Mouse (Mus musculus) testis, adult 2 months (tissue): ENCODE measurements at regions not wholly inside any gene's neighbourhood (a gene's known extent, or its start where the extent isn't known, plus 50 kb on each side); places are given as distances from the start of the nearest gene placed in this dataset.

Experiments
- H3K27ac ChIP-seq: fragments of 200-500 bp; 2 replicates; pipeline ENCODE4 v1.5.1; 2012; ENCODE audit warnings: low read depth, low read length; ENCODE audit not compliant: control insufficient read depth, insufficient read depth
- H3K27me3 ChIP-seq: fragments of 200-500 bp; 2 replicates; pipeline ENCODE4 v1.6.1; 2012; ENCODE audit warnings: mild to moderate bottlenecking, low read length, moderate library complexity; ENCODE audit not compliant: control insufficient read depth, insufficient read depth
- H3K36me3 ChIP-seq: fragments of 200-500 bp; 2 replicates; pipeline ENCODE4 v1.6.1; 2012; ENCODE audit warnings: mild to moderate bottlenecking, low read length; ENCODE audit not compliant: control insufficient read depth, insufficient read depth
- H3K4me1 ChIP-seq: fragments of 200-500 bp; 2 replicates; pipeline ENCODE4 v1.6.1; 2012; ENCODE audit warnings: low read length; ENCODE audit not compliant: control insufficient read depth, insufficient read depth
- H3K4me3 ChIP-seq: fragments of 200-500 bp; 2 replicates; pipeline ENCODE4 v1.5.1; 2012; ENCODE audit warnings: low read depth, mild to moderate bottlenecking, low read length, moderate library complexity, mixed read lengths; ENCODE audit not compliant: control insufficient read depth
- CTCF ChIP-seq: fragments of 200-500 bp; IDR thresholded peaks from 2 replicates; pipeline ENCODE4 v1.5.1; 2012; ENCODE audit warnings: low read depth, mild to moderate bottlenecking, inconsistent platforms, low read length, moderate library complexity; ENCODE audit not compliant: control insufficient read depth, insufficient read depth, insufficient replicate concordance
- POLR2A ChIP-seq: fragments of 200-500 bp; IDR thresholded peaks from 2 replicates; pipeline ENCODE4 v1.6.1; 2012; ENCODE audit warnings: low read depth, mild to moderate bottlenecking, inconsistent platforms, low read length, moderate library complexity; ENCODE audit not compliant: control insufficient read depth

DNA sequence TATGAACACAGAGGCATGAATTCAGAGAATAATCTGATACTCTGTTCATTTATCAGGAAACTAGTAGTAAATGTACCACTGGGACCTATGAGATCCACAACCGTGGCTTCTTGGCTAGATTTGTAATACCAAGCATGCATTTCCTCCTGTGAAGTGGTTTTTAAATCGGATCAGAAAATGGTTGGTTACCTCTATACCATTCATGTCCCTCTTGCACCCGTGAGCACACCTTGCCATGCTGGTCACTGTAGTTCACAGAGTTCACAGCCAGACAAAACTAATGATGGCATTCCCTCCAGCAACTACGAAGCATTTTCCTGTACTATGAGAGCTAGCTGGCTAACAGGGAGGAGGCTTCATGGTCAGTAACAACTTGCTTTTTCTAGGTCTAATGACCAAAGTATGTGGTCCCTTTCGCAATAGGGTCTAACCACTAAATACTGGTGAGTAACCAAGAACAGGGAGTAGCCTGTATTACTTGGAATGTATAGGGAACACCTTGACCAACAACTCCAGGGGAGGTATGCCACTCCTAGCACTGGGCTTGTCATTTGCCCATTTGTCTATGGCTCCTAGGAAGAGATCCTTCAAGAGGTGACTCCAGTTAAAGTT is 227.0 kb upstream of the Zbtb20 start:
- no peaks in the 10 kb centered on the region for H3K27me3 ChIP-seq
- TF ChIP-seq POLR2A (no peak), CTCF (no peak)
- H3K36me3 ChIP-seq: no peaks in the 10 kb centered on the region
- no peaks in the 10 kb centered on the region for H3K4me1 ChIP-seq
- no peak overlapping the region for H3K4me3 ChIP-seq
- no peak overlapping the region for H3K27ac ChIP-seq

DNA sequence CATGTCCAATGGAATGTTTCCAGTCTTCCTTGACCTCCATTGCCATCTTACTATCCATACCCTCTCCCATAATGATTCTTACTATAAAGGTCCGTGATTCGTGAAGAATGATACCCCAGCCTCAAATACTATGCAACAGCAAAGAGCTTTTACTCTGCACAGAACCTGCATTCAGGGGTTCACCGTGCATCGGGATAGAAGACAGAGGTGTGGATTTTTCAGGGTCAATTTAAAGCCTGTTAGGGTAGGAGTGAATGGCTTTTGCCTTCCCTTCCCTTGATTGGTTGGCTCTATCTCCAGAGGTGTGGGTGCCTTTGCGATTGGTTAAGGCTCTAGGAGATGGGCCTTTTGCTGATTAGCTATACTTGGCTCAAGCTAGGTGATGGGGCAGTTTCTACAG is 227.9 kb upstream of the Zbtb20 start:
- H3K4me3 ChIP-seq: no peak overlapping the region
- H3K27ac ChIP-seq: no peak overlapping the region
- TF ChIP-seq CTCF (no peak), POLR2A (no peak)
- no peaks in the 10 kb centered on the region for H3K36me3 ChIP-seq
- no peaks in the 10 kb centered on the region for H3K4me1 ChIP-seq
- no peaks in the 10 kb centered on the region for H3K27me3 ChIP-seq

DNA sequence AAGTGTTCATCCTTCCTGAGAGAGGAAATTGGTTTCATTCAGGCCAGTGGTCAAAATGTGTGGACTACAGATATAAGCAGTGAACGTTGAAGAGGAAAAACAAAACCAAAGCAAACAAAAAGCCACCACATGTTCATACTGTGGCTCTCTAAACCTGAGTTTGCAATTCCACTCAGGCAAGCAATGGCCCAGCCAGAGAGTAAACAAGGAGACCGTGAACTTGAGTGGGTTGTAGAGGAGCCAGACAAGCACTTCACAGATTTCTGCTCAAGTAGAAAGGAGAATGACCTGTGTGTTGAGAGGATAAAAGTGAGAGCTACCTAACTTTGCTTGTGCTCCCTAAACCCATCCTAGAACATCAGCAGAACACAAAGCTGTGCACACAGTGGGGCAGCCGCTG is 239.9 kb upstream of the Zbtb20 start:
- Histone ChIP-seq H3K4me3 (no peak overlapping the region), H3K27me3 (no peaks in the 10 kb centered on the region), H3K36me3 (no peaks in the 10 kb centered on the region), H3K4me1 (peaks cover 2% of the 10 kb centered on the region; the same call in 1 of the 2 replicates), H3K27ac (no peak overlapping the region)
- TF ChIP-seq CTCF (no peak), POLR2A (no peak)

GRCm38 (mm10) chr16:42627675-42628074 is 248.0 kb upstream of the Zbtb20 start:
- Histone ChIP-seq H3K36me3 (no peaks in the 10 kb centered on the region), H3K27ac (no peak overlapping the region), H3K4me3 (no peak overlapping the region), H3K27me3 (no peaks in the 10 kb centered on the region), H3K4me1 (no peaks in the 10 kb centered on the region)
- TF ChIP-seq CTCF (no peak), POLR2A (no peak)

DNA sequence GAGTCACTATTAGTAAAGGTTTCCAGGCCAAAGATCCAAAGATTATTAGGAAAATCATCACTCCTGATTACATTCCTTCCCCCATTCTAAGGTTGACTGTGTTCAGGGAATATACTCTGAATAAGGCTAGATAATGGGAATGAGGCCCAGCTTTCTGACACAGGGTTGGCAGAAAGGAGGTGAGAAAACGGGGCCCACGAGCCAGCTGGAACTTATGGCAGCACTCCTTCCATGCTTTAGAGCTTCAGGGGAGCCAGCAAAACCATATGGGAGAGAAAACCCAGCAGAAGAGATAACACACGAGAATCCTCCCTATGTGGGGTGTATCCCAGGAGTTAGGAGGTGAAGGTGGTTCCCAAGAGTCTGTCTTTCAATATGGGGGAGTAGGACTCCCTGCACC is 259.8 kb upstream of the Zbtb20 start:
- Histone ChIP-seq H3K36me3 (no peaks in the 10 kb centered on the region), H3K4me3 (no peak overlapping the region), H3K27me3 (no peaks in the 10 kb centered on the region), H3K4me1 (no peaks in the 10 kb centered on the region), H3K27ac (no peak overlapping the region)
- TF ChIP-seq POLR2A (no peak), CTCF (no peak)

GRCm38 (mm10) chr16:42612011-42612410 is 263.7 kb upstream of the Zbtb20 start:
- TF ChIP-seq POLR2A (no peak), CTCF (no peak)
- H3K36me3 ChIP-seq: no peaks in the 10 kb centered on the region
- no peaks in the 10 kb centered on the region for H3K4me1 ChIP-seq
- H3K27me3 ChIP-seq: no peaks in the 10 kb centered on the region
- no peak overlapping the region for H3K4me3 ChIP-seq
- H3K27ac ChIP-seq: no peak overlapping the region

- TF ChIP-seq CTCF: no peak
- TF ChIP-seq POLR2A: no peak
- Histone ChIP-seq H3K27ac (no peak overlapping the region), H3K4me3 (no peak overlapping the region)
These were observed 267.3 kb upstream of the Zbtb20 start for GRCm38 (mm10) chr16:42608336-42608735.

GRCm38 (mm10) chr16:42592321-42592720 is 251.9 kb upstream of the Gap43 start:
- H3K27me3 ChIP-seq: no peaks in the 10 kb centered on the region
- H3K4me3 ChIP-seq: no peak overlapping the region
- no peaks in the 10 kb centered on the region for H3K4me1 ChIP-seq
- no peak overlapping the region for H3K27ac ChIP-seq
- H3K36me3 ChIP-seq: no peaks in the 10 kb centered on the region
- TF ChIP-seq CTCF (no peak), POLR2A (no peak)

More at GRCm38 (mm10) chr16:42608336-42608735, 267.3 kb upstream of the Zbtb20 start:
- no peaks in the 10 kb centered on the region for H3K4me1 ChIP-seq
- no peaks in the 10 kb centered on the region for H3K36me3 ChIP-seq
- H3K27me3 ChIP-seq: no peaks in the 10 kb centered on the region
